Comparison of ENCODE assay signal across 15 mouse cellular contexts in the genomic region with DNA sequence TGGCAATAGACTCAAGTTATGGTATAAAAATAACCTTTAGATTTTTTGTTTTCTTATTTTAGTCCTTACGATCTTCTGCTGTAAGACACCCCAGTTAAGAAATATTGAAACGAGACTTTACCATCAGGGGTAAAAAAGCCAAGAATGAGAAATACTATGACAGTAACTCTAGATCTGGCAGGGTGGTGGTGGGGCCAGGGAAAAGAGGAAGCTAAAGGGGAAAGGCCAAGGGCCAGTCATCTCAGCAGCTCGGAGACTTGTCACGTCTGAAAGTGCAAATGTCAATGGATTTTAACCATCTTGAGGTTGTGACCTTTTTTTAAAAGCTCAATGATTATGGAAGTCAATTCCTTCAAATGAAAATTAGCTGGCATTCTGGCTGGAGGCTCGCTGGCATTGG.
"Had no signal": no experiment of that assay in that cellular context is flagged by ENCODE, and none has a peak within 500 bp of the region (broad histone marks: within the 10 kb centered on the region; RNA-seq: fewer than 3 reads in every experiment).

No protein-coding gene starts in this region.

- H3K9ac ChIP-seq: limb, embryonic 12.5 days; limb, embryonic 15.5 days; liver, embryonic 13.5 days; lung, embryonic 14.5 days; midbrain, embryonic 12.5 days; neural tube, embryonic 12.5 days; neural tube, embryonic 15.5 days had no signal

- H3K27me3 ChIP-seq: limb, embryonic 12.5 days; limb, embryonic 15.5 days; liver, embryonic 13.5 days; midbrain, embryonic 12.5 days; neural tube, embryonic 12.5 days; neural tube, embryonic 15.5 days had no signal

- H3K27ac ChIP-seq: kidney, postnatal 0 days; limb, embryonic 12.5 days; limb, embryonic 15.5 days; liver, embryonic 13.5 days; midbrain, embryonic 12.5 days; neural tube, embryonic 12.5 days; neural tube, embryonic 15.5 days had no signal

- H3K9me3 ChIP-seq: limb, embryonic 12.5 days; limb, embryonic 15.5 days; liver, embryonic 13.5 days; midbrain, embryonic 12.5 days; neural tube, embryonic 12.5 days; neural tube, embryonic 15.5 days had no signal

- H3K4me3 ChIP-seq: limb, embryonic 12.5 days; limb, embryonic 15.5 days; liver, embryonic 13.5 days; midbrain, embryonic 12.5 days; neural tube, embryonic 12.5 days; neural tube, embryonic 15.5 days had no signal

- H3K4me2 ChIP-seq: limb, embryonic 12.5 days; limb, embryonic 15.5 days; liver, embryonic 13.5 days; lung, embryonic 14.5 days; midbrain, embryonic 12.5 days; neural tube, embryonic 12.5 days; neural tube, embryonic 15.5 days had no signal

- H3K4me1 ChIP-seq: limb, embryonic 12.5 days; limb, embryonic 15.5 days; liver, embryonic 13.5 days; midbrain, embryonic 12.5 days; neural tube, embryonic 12.5 days; neural tube, embryonic 15.5 days had no signal

- DNase-seq: kidney, postnatal 25 days; left cerebral cortex, postnatal 4 days; liver, embryonic 13.5 days; lung, embryonic 14.5 days; thymus, adult 18-20 months; thymus, postnatal 4 days had no signal

- ATAC-seq: intestine, postnatal 0 days; lung, postnatal 0 days; midbrain, embryonic 16.5 days had no signal
